Mouse (Mus musculus) right cerebral cortex, postnatal 10 days (tissue): ENCODE measurements at regions not wholly inside any gene's neighbourhood (a gene's known extent, or its start where the extent isn't known, plus 50 kb on each side); places are given as distances from the start of the nearest gene placed in this dataset.

ENCODE experiments used
- DNase-seq, 2 experiments: peaks; one replicate each; pipeline ENCODE4 v3.0.0; 2021; ENCODE audit warnings: low spot score in 2 of 2

DNA sequence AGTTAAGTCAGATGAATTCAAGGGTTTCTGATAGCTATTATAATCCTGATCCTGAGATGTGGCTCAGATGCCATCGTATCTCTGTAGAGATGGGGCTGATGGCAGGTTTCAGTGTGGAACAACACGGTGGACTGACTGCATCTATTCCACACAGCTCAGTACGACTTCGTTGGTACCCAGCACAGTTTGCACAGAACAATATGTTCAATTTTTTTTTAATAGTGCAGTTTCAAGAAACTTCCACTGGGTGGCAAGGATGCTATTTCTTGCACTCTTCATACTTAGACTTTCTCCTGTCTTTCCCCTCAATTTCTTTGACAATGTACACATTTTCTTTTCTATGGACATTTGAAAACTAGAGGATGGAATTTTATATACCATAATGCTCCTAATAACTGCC is 278.6 kb upstream of the Btbd3 start:
- peak in 1 of 2 experiments; percentile 22 for DNase-seq

DNA sequence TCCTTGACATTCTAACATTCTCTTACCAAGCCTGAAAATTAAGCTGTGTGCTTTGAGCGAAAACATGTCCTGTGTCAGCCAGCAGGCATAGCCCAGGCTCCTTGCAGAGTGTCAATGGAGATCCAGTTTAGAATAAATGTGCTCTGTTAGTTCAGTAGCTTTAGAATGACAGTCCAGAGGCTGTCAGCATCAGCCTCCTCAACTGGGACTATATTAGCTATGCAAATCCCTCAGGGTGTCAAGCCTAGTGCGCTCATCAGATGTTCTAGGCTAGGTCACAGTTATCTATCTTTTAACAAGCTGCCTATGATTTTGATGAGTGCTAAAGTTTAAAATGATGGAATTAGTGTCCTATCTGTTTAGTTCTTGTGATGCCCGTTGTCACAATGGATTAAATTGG is 281.7 kb upstream of the Btbd3 start:
- no peak for DNase-seq

DNA sequence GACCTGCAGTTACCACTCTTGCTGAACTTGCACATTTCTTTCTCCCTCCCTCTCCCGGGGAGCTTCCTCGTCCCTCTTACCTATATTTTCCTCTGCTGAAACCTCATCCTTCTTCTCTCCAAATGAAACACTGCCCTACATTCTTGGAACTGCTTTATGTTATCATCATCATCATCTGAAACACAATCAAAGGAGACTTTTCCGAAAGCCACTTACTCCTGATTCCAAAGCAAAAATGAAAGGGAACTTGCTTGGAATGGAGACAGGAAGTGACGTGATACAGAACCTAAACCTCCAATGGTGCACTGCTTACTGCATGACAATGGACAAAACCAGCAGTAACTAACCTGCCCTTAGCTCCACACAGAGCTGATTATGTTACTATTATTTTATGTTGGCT is 287.2 kb upstream of the Btbd3 start:
- no peak for DNase-seq

DNA sequence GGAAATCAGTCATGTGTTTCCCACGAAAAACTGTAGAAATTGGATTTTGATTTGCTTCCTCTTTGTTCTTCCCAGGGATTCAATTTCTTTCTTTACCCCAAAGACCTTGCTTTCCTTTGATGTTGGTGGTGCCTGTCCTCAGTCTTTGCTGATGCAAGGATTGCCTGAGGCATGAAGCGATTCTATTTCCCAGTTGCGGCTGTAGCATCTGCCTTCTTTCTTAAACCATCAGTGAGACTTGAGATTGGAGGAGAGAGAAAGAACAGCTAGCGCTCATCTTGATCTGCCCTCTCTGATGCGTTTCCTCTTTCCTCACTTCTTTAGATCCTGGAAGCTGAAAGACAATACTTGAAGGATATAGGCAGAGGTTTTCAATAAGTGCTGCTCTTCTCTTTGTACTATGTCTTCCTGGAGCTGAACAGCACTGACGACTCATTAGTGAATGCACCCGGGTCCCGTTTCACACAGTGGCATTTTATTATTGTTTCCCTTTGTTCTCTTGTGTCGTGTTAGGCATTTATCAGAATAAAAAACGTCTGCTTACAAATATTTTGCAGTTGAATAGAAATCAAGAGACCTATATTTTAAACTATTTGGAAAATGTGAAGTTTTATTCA is 289.8 kb upstream of the Btbd3 start:
- no peak for DNase-seq

DNA sequence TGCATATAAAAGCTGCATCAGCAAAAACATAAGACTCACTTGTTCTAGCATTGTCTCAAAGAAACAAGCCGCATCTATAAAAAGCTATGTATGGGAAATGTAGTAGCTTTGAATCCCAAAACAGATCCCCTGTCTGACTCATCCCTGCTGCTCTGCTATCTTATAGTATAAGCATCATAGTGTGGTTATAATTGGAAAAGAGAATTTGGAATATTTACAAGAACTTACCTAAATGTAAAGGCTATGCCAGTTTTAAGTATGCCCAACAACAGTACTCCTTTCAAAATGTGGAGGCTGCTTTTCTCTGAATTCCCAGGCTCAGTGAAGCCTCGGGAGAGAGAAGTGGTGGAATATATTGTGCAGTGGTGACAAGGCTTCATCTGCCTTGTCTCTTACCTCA is 301.5 kb upstream of the Btbd3 start:
- no peak for DNase-seq

DNA sequence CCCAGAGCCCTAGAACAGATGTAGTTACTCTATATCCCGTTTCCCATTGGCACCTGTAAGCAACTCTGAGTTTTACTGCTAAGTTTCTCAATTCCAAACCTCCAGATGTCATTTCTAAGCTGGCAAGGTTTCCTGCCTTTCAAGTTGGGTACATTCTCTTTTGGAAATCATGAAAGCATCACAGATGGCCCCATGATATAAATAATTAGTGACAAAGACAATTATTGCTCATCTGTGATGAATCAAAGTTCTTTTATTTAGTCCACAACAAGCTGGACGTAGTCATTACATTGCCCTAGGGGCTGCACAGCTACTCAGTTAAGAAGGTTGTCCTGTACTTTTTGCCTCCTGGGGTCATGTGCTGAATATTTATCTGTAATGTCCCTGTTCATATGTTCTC is 303.2 kb upstream of the Btbd3 start:
- DNase-seq = no peak

DNA sequence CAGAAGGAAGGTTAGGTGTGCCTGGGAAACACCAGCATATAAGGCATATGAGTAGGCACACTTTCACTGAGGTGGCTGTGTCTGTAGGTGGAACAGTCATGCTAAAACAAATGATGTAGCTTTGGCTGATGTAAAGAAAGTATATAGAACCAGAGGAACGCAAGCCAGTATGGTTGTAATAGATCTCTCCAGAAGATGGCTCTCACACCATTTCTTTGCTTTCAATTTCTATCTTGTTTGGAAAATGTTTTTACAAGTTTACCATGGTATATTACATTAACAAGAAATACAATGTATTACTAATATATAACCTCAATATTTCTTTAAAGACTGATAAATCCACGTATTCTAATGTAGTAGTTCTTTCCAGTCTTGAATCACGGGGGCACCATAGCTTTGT is 304.4 kb upstream of the Btbd3 start:
- no peak for DNase-seq

DNA sequence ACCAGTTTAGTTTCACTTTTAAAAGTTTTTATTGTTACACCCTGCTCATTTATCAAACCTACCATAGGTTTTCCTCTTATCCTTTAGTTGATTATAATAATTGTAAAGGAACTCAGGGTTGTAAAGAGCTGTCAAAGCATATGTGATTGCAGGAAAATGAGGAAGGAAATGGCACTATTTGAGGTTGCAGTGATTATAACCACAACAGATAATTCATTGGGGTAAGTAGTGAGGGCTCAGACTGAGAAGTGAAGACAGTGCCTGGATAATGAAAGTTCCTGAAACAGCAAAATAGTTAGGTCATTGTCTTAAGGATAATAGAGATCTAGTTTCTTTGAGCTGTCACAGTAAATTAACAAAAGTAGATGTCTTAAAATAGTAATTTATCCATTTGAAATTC is 305.4 kb upstream of the Btbd3 start:
- no peak for DNase-seq

DNA sequence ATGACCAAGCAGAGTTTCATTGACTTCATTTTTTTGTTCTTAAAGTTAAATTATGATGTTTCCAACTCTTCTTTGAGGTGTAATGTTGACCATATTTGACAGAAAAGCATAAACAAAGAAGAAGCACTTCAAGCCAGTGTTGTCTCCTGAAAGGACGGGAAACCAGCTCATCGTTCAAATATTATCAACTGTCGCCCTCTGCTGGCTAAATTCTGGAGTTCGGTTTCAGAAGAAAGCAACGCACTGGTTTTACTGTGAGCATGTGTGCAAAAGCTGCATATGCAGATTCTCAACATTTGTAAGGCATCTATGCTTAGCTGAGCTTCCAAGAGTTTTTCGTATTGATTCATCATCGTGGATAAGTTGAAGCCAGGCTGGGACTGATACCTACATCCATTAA is 313.6 kb upstream of the Btbd3 start:
- peak; percentile 86 to 91 for DNase-seq

DNA sequence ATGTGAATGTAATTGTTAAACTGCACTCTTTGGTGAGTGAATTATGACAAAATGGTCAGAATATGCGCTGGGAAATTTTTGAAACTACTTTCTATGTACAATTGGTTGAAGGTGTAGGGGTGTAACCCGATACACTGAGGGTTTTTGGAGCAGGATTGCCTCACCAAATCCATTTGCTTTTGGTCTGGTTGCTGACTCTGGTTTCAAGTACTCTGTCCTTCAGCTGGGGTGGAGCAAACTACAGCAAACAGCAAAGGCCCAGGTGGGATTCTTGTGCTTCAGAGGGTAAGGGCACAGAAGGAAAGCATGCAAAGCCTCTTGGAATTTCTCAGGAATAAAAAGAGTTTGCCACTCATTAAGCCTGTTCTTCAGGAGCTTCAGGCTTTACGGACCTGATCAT is 316.8 kb upstream of the Btbd3 start:
- no peak for DNase-seq

DNA sequence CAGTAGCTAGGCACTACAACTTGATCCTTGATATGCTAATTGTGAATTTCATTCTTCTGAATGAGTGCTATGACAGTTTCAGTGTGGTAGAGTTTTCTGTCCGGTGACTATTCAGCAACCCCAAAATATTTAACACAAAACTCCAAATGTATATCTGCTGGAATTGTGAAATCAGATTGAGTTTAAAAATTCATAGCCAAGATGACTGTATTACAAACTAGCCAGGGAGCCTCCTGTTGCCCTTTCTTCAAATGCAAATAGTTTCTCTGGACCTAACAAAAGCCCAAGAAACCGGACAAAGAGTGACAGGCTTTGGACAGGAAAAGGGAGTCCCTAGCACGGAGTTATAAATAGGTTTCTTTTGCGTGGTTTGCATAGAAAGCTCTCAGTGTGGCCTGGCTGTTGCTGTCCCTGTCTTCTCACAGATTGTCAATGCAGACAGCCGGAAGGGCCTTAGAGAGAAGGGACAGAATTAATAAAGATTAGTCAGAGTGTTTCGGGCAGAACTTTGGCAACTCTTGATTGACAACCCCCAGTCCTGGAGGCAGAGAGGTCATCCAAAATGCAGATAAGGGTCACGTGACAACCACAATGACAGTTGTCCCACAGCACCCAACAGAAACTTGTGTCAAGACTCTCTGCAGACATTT is 317.4 kb upstream of the Btbd3 start:
- no peak for DNase-seq

DNA sequence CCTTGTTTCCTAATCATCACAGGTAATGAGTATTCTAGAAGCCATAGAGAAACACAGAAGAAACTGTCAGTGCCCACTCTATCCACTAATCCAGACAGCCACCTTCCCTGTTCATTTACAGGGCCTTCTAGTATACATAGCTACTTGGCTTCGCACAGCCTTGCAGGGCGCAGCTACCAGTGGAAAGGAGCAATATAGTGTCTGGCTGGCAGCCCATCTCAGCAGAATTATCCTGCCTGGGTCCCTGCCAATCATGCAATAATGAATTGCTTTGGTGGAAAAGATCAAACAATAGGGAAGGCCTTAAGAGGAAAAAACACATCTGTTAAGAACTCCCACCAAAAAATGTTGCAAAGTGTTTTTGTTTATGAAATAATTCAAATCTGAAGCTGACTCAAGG is 319.8 kb upstream of the Btbd3 start:
- peak in 1 of 2 experiments; percentile 28 for DNase-seq

DNA sequence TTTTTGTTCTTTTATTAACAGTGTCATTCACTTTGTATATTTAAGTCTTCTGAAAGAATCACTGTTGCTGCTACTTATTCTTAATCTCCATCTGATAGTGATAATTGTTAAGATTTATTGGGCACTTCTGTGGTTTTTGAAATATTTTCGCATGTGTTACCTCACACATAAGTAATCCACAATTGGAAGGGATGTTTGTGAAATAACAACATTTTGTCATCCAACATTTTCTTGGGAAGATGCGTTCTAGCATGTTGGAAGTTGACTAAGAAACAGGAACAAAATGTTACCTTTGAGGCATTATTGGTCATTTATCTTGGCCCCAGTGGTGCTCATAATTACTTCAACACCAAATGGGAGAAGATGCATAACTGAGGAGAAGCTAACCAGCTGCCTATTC is 323.4 kb upstream of the Btbd3 start:
- no peak for DNase-seq

DNA sequence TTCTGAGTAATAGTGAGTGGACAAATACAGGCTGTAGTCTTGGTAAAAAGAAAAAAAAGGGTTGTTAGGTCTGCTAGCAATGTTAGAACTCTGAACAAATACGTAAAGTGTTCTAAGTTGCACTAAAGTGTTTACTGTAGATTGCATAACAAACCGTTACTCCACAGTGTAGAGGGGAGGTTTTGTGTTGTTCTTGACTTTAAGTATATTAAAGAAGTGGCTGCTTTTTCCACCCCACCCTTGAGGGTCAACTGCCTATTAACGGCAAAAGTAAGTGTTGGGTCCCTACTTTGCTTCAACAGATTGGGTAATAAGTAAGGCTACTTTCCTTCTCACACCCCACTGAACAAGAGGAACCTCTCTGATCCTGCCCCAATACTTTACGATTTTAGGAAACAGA is 323.9 kb upstream of the Btbd3 start:
- DNase-seq = no peak

DNA sequence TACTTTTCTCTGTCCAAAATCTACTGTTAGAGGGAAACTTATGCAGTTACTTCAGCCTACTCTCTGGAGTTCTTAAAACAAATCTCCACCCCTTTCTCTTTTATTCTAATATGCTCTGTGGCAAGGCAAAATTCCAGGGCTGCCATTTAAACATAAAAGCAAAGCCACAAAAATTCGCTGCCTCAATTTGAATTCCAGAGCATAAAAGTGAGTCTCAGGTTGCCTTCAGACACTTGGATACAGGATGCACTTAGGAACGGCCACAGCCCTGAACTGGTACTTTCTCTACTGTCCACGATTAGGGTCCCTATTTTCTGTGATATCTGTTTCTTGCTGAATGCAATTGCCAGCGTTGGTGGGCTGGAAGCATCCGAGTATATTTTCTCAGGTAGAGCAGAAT is 330.9 kb upstream of the Btbd3 start:
- DNase-seq = no peak

DNA sequence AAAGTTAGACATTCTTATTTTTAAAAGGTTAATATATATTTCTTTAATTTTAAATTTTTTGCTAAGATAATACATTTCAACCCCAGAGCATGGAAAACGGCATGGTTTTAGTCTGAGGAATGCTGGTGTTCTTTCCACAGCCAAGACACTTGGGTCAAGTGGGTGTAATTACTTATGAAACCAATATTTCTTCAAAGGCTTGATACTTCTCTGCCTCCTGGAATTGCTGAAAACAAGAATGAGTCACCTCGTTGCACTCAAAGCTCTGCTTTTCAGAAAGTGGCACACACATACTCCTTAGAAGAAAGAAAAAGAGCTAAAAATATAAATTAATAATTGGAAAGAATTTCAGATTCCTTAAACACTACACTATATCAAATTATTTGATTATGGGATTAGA is 331.8 kb upstream of the Btbd3 start:
- no peak for DNase-seq

DNA sequence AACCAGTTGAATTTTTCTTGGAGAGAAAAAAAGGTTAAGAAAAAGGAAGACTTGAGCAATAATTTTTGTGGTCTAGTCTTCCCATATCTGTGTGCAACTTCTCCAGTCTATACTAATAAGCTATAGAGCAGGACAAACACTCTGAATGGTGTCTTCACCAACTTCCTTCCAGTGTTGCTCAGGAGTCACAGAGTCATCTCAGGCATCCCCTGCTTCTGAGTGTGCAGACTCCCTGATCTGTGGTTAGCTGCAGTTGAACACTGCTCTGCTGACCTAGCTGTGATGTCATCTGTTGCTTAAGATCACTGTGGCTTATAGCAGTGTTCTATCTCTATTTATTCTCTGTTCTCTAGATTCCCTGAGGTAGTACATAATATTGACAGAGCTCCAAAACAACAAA is 357.9 kb upstream of the Btbd3 start:
- DNase-seq = no peak

DNA sequence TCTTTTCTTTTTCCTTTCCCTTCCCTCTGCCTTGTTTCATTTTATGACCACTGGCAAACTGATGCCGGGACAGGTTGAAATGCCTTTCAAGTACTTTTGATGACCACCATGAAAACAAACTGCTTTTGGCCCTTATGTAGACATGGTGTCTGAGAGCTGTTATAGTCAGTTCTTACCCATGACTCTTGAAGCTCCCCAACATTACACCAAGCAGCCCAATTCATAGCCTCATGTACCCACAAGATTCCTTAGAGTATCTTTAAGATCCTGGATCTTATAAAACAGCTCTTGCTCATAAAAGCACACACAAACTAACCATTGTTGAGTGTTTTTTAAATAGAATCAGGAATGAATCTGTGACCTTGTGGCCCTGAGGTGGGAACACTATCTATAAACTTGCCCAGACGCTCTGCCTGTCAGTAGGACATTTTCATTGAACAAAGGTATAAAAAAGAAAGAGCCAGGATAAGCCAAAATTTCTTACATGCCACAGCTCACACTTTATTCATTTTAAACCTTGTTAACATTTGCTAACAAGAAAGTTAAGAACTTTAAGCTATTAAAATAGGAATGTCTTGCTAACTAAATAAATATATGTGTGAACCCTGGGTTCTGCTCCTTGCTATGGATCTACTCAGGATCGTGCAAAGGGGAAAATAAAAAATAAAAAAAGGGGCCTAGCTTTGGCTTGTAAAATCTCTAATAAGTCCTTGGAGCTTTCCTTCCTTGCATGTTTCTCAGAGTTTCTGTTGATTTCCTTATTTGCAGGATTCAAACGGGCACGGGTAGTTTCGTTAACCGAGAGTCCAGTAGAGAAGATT is 375.9 kb upstream of the Btbd3 start:
- no peak for DNase-seq

DNA sequence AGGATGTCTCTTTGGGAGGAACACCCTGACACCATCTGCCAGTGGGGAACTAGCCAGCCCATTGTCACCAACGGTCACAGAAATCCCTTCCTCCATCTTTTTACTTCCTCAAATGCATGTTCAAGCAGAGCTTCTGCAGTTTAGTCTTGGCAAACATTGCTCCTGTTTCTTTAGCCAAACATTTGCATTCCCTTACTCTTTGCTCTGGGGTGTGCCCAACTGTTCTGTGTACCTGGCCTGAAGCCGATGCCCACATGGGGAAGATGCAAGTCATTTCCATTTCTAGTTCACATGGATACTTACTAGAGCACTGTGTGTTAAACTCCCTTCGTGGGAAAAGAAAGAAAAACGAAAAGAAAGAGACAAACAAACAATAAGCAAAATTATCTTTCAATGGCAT is 386.7 kb upstream of the Btbd3 start:
- DNase-seq = no peak

DNA sequence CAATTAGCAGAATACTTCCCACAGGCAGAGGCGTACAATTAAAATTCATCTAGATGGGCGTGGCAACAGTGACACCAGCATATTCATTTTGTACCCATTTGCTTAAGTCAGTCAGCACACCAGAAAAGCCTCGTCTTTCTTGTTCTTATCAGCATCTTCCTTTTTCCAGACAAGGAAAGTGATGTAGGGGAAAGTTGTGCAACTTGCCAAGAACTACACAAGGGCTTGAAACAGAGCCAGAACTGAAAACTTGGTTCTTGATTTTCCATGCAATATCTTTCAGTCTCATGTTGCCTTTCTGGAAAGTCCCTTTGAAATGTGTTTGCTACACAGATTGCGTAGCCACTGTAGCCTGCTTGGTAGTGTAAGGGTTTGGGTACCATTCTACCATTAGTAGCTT is 401.9 kb upstream of the Btbd3 start:
- no peak for DNase-seq

DNA sequence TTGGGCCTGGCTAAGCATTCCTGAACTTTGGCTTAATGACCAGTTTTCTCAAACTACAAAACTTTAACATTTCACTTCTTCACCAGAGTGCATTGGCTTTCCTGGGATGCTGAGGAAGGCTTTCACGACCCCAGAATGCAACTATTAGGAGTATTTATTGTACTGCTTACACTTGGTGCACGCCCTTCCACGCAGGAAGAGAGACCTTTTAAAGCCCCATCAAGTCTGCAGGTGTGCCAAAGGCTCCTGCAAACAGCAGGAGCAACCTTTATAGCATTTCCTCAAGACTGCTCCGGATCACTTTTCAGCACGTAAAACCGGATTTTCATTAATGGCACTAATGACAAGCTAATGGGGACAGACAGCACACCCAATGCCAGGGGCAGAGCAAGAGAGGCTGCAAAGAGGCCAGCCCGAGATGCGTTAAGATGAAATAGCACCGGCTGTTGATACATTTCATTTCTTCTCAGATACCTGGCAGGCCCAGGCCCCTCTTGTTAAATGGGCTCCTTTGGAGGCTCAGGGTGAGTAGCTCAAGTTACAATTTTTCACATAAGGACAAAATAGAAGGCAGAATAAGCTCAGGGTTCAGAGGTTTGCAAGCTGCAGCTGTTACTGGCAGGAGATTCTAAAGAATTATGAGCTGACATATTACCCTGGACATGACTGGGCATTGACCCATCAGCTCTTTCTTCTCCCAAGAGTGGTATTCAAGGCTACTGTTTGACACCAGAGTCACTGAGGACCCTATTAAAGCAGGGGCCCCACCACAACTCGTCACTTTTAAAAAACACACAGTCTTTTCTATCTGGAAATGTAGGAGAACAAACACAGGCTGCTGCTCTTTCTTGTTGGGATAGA is 402.7 kb upstream of the Btbd3 start:
- DNase-seq = no peak

DNA sequence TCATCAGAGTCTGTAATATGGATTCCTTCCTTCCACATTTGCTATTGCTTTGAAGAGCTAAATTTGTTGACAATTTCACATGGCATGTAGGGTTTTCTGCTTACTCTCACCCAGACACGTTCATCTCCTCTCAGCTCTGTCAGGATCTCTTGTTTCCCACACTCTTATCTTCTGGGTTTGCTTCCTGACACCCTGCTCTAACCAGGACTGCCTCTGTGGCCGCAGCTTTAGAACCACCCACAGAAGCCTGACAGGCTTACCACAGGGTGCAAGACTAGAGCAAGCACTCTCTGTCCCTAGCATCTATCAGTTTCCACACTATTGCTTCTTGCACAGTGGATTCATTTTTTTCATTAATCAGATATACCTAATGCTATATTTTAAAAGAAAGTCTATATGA is 408.5 kb upstream of the Btbd3 start:
- no peak for DNase-seq
